Mouse (Mus musculus): Measurements from ENCODE around the gene Hoxb9.

Hoxb9 gene

GRCm38 (mm10) chr11:96298895-96299667, 27.8 kb downstream of the Hoxb9 start:
- WGBS, result 2% methylated on average over 66 of the region's 66 CpGs

GRCm38 (mm10) chr11:96299781-96300180, 28.5 kb downstream of the Hoxb9 start:
- 3% methylated on average over 9 of the region's 9 CpGs for WGBS

- 2% methylated on average over 35 of the region's 35 CpGs for WGBS
These were observed 29.3 kb downstream of the Hoxb9 start for GRCm38 (mm10) chr11:96300354-96301063.

- 5% methylated on average over 10 of the region's 10 CpGs for WGBS
These were observed 29.8 kb downstream of the Hoxb9 start for GRCm38 (mm10) chr11:96301064-96301431.

GRCm38 (mm10) chr11:96301837-96302236, 30.6 kb downstream of the Hoxb9 start:
- WGBS, result under 1% methylated on average over 15 of the region's 15 CpGs

GRCm38 (mm10) chr11:96302381-96303150, 31.3 kb downstream of the Hoxb9 start:
- WGBS, result 10% methylated on average over 23 of the region's 23 CpGs

GRCm38 (mm10) chr11:96303151-96304099, 32.2 kb downstream of the Hoxb9 start, which contains the start of gene Hoxb5:
Gene Hoxb5 (plus strand): TSS chr11:96303336.
- WGBS, result 2% methylated on average over 69 of the region's 69 CpGs

- WGBS, result 9% methylated on average over 38 of the region's 38 CpGs
These were observed 33.3 kb downstream of the Hoxb9 start for GRCm38 (mm10) chr11:96304381-96305195.

- WGBS, result 82% methylated on average over 6 of the region's 6 CpGs
These were observed 34.4 kb downstream of the Hoxb9 start for GRCm38 (mm10) chr11:96305505-96306182.

- 35% methylated on average over 7 of the region's 7 CpGs for WGBS
These were observed 35.1 kb downstream of the Hoxb9 start for GRCm38 (mm10) chr11:96306183-96306907.

GRCm38 (mm10) chr11:96306908-96307269, 35.6 kb downstream of the Hoxb9 start:
- 18% methylated on average over 13 of the region's 13 CpGs for WGBS

- WGBS, result 23% methylated on average over 4 of the region's 4 CpGs
These were observed 37.5 kb downstream of the Hoxb9 start for GRCm38 (mm10) chr11:96308763-96309162.

GRCm38 (mm10) chr11:96309288-96309687, 38.0 kb downstream of the Hoxb9 start:
- 19% methylated on average over 4 of the region's 4 CpGs for WGBS

- WGBS, result 6% methylated on average over 20 of the region's 20 CpGs
These were observed 39.1 kb downstream of the Hoxb9 start for GRCm38 (mm10) chr11:96310183-96310938.

- WGBS, result 12% methylated on average over 6 of the region's 6 CpGs
These were observed 39.8 kb downstream of the Hoxb9 start for GRCm38 (mm10) chr11:96311097-96311496.

GRCm38 (mm10) chr11:96311520-96312417, 40.5 kb downstream of the Hoxb9 start:
- 2% methylated on average over 31 of the region's 31 CpGs for WGBS

GRCm38 (mm10) chr11:96313134-96313533, 41.9 kb downstream of the Hoxb9 start:
- WGBS, result 25% methylated on average over 2 of the region's 2 CpGs

All from cerebral cortex, adult 2 months (tissue).